In genomic region chr5:121387126-121387525, GRCm38 (mm10) we compare ENCODE assay signal across 11 mouse cellular contexts. TPM values are rescaled to one million over a fixed set of nuclear protein-coding genes. Genes with fewer than 3 reads are reported as not detected.
A peak's percentile ranks its signal among the peaks of the same experiment; 100 is the strongest.
DNase-seq lines count a peak whose midpoint lies in the region; ATAC-seq and TF ChIP-seq lines count a peak whose summit lies in the region.
"Had no signal": no experiment of that assay in that cellular context is flagged by ENCODE, and none has a peak within 500 bp of the region (broad histone marks: within the 10 kb centered on the region; RNA-seq: fewer than 3 reads in every experiment).

No protein-coding gene starts in this region.

- no peaks in the 10 kb centered on the region for H3K27me3 ChIP-seq in intestine, postnatal 0 days (replicated peaks; ENCODE audit: control insufficient read depth, insufficient read depth, low read length)
- H3K27me3 ChIP-seq in stomach, embryonic 16.5 days (ENCODE audit: control insufficient read depth, insufficient read depth, low read length), result no peaks in the 10 kb centered on the region
- no peaks in the 10 kb centered on the region for H3K27me3 ChIP-seq in midbrain, postnatal 0 days (ENCODE audit: insufficient read depth, low read length)

- peak; percentile 47 for DNase-seq in gastrocnemius, adult 2 months
- no peak for DNase-seq in gastrocnemius, postnatal 14 days
- DNase-seq in lung, adult 18-20 months, result peak; percentile 39 to 42
- DNase-seq in lung, adult 2 months, result no peak
- no peak for DNase-seq in midbrain, postnatal 0 days (ENCODE audit: low spot score)
- no peak for DNase-seq in kidney, postnatal 14 days
- DNase-seq: cerebellum, adult 18-20 months; layer of hippocampus, postnatal 36 days had no signal

- ATAC-seq in intestine, postnatal 0 days, result no peak
- no peak for ATAC-seq in stomach, embryonic 16.5 days (ENCODE audit: insufficient read depth, low FRiP score)
- no peak for ATAC-seq in midbrain, postnatal 0 days (ENCODE audit: low FRiP score)

- peak overlapping the region; percentile 99 for H3K27ac ChIP-seq in gastrocnemius, adult 2 months
- 0 out of 2 replicates have a peak overlapping the region, but pooled peaks have one; percentile 1 for H3K27ac ChIP-seq in intestine, postnatal 0 days (ENCODE audit: low read depth, low read length)
- peak overlapping the region; percentile 69 for H3K27ac ChIP-seq in stomach, embryonic 16.5 days (ENCODE audit: low read length)
- no peak overlapping the region for H3K27ac ChIP-seq in midbrain, postnatal 0 days (ENCODE audit: low read depth, low read length)
- H3K27ac ChIP-seq: liver, embryonic 14.5 days had no signal

- H3K9ac ChIP-seq in intestine, postnatal 0 days (ENCODE audit: low read depth, low read length), result no peak overlapping the region
- H3K9ac ChIP-seq in stomach, embryonic 16.5 days (ENCODE audit: low read length), result peak overlapping the region; percentile 39
- H3K9ac ChIP-seq in midbrain, postnatal 0 days (replicated peaks; ENCODE audit: low read length, poor library complexity, severe bottlenecking), result no peak overlapping the region
- H3K9ac ChIP-seq: liver, embryonic 14.5 days had no signal

- H3K36me3 ChIP-seq in intestine, postnatal 0 days (ENCODE audit: control insufficient read depth, insufficient read depth), result peaks cover 1% of the 10 kb centered on the region
- no peaks in the 10 kb centered on the region for H3K36me3 ChIP-seq in stomach, embryonic 16.5 days (ENCODE audit: control insufficient read depth, insufficient read depth, low read length)
- 0 out of 2 replicates have a peak, but pooled peaks cover 5% of the 10 kb centered on the region for H3K36me3 ChIP-seq in midbrain, postnatal 0 days (ENCODE audit: insufficient read depth, low read length)

- TF ChIP-seq POLR2A in lung, adult 2 months (IDR thresholded peaks at IDR 0.05; ENCODE audit: borderline replicate concordance, extremely low read depth, low read depth, low read length), result no peak

- H3K4me3 ChIP-seq in gastrocnemius, adult 2 months, result no peak overlapping the region
- H3K4me3 ChIP-seq in lung, adult 2 months (replicated peaks; ENCODE audit: extremely low read depth, low read depth, low read length), result no peak overlapping the region
- no peak overlapping the region for H3K4me3 ChIP-seq in intestine, postnatal 0 days (ENCODE audit: low read depth, low read length)
- no peak overlapping the region for H3K4me3 ChIP-seq in stomach, embryonic 16.5 days (replicated peaks; ENCODE audit: low read length)
- H3K4me3 ChIP-seq in midbrain, postnatal 0 days (ENCODE audit: low read depth, low read length), result no peak overlapping the region

- no peaks in the 10 kb centered on the region for H3K9me3 ChIP-seq in intestine, postnatal 0 days (ENCODE audit: control insufficient read depth)
- no peaks in the 10 kb centered on the region for H3K9me3 ChIP-seq in stomach, embryonic 16.5 days (replicated peaks; ENCODE audit: control insufficient read depth, low read length)
- H3K9me3 ChIP-seq in midbrain, postnatal 0 days (ENCODE audit: low read length), result no peaks in the 10 kb centered on the region

- intact Hi-C loops in gastrocnemius, adult 2 months (cut with DNase I), result no loop called here
- intact Hi-C loops in gastrocnemius, postnatal 14 days (cut with DNase I; ENCODE audit: low total_unique reads), result no loop called here

- no peak for TF ChIP-seq CTCF in gastrocnemius, adult 2 months (IDR thresholded peaks at IDR 0.05)
- no peak for TF ChIP-seq CTCF in lung, adult 2 months (IDR thresholded peaks at IDR 0.05; ENCODE audit: insufficient read depth, low read length)
- TF ChIP-seq CTCF in intestine, postnatal 0 days (IDR thresholded peaks at IDR 0.05; ENCODE audit: low read depth), result no peak
- TF ChIP-seq CTCF in midbrain, postnatal 0 days (IDR thresholded peaks at IDR 0.05), result no peak

- 47% methylated on average over 4 of the region's 4 CpGs for WGBS in lung, adult 2 months
- WGBS in intestine, postnatal 0 days, result 48% methylated on average over 4 of the region's 4 CpGs
- WGBS in stomach, embryonic 16.5 days, result 42% methylated on average over 4 of the region's 4 CpGs
- WGBS in midbrain, postnatal 0 days, result 61% methylated on average over 4 of the region's 4 CpGs

- H3K4me1 ChIP-seq in lung, adult 2 months (ENCODE audit: control insufficient read depth, insufficient read depth, low read length), result peaks cover 10% of the 10 kb centered on the region; the same call in 1 of the 2 replicates
- 0 out of 2 replicates have a peak, but pooled peaks cover 3% of the 10 kb centered on the region for H3K4me1 ChIP-seq in intestine, postnatal 0 days (replicated peaks; ENCODE audit: control insufficient read depth, insufficient read depth, low read length)
- H3K4me1 ChIP-seq in stomach, embryonic 16.5 days (ENCODE audit: control insufficient read depth, insufficient read depth, low read length), result peaks cover 30% of the 10 kb centered on the region
- H3K4me1 ChIP-seq in midbrain, postnatal 0 days (ENCODE audit: insufficient read depth, low read length), result 0 out of 2 replicates have a peak, but pooled peaks cover 2% of the 10 kb centered on the region

- H3K4me2 ChIP-seq in intestine, postnatal 0 days (replicated peaks; ENCODE audit: low read depth), result no peak overlapping the region; the same call in 1 of the 2 replicates
- peak overlapping the region; percentile 27; the same call in 1 of the 2 replicates for H3K4me2 ChIP-seq in stomach, embryonic 16.5 days (ENCODE audit: low read depth, low read length)
- H3K4me2 ChIP-seq in midbrain, postnatal 0 days (ENCODE audit: low read depth, low read length, poor library complexity, severe bottlenecking), result no peak overlapping the region

RNA-seq across cellular contexts. Expression of gene Trafd1, which starts 1.7 kb away (rescaled TPM):
- 10 to 100 TPM; 36.8 to 37.0 TPM for total RNA-seq in gastrocnemius, adult 2 months (2021)
- 10 to 100 TPM; 34.9 to 35.5 TPM for total RNA-seq in gastrocnemius, postnatal 14 days (2021)
- 83.8 and 108 TPM in 2 replicates for polyA plus RNA-seq in lung, adult 2 months (2012; rRNA removed)
- 99.1 and 100 TPM in 2 replicates for polyA plus RNA-seq in intestine, postnatal 0 days (2015; fragmentation: Nextera tagmentation; extraction: Ambion mirVana)
- 74.7 and 77.1 TPM in 2 replicates for polyA plus RNA-seq in stomach, embryonic 16.5 days (2015; fragmentation: Nextera tagmentation; extraction: Ambion mirVana)
- total RNA-seq in midbrain, postnatal 0 days (2014; rRNA removed), result 98.2 and 110 TPM in 2 replicates
- polyA plus RNA-seq in midbrain, postnatal 0 days (2015; fragmentation: Nextera tagmentation; extraction: Ambion mirVana), result 119 and 124 TPM in 2 replicates

RNA-seq across cellular contexts. Expression of gene Naa25, which starts 10.6 kb away (rescaled TPM):
- total RNA-seq in gastrocnemius, adult 2 months (2021), result 10 to 100 TPM; 26.9 to 33.3 TPM
- total RNA-seq in gastrocnemius, postnatal 14 days (2021), result 10 to 100 TPM; 19.9 to 20.5 TPM
- 6.2 and 10.0 TPM in 2 replicates for polyA plus RNA-seq in lung, adult 2 months (2012; rRNA removed)
- 14.2 and 15.0 TPM in 2 replicates for polyA plus RNA-seq in intestine, postnatal 0 days (2015; fragmentation: Nextera tagmentation; extraction: Ambion mirVana)
- polyA plus RNA-seq in stomach, embryonic 16.5 days (2015; fragmentation: Nextera tagmentation; extraction: Ambion mirVana), result 43.4 and 45.8 TPM in 2 replicates
- 41.8 and 45.1 TPM in 2 replicates for total RNA-seq in midbrain, postnatal 0 days (2014; rRNA removed)
- polyA plus RNA-seq in midbrain, postnatal 0 days (2015; fragmentation: Nextera tagmentation; extraction: Ambion mirVana), result 37.8 and 42.1 TPM in 2 replicates

Comparison
In these comparisons a context has a peak if more than half of its experiments do, and no peak if none do; other contexts are left out.
1. DNase-seq: peak in gastrocnemius, adult 2 months (single experiment) and lung, adult 18-20 months (2 of 2); none in gastrocnemius, postnatal 14 days (single experiment), lung, adult 2 months (single experiment), midbrain, postnatal 0 days (single experiment) and kidney, postnatal 14 days (single experiment).